Mouse (Mus musculus) lung, embryonic 14.5 days (tissue): ENCODE results near the gene Itpr2. TPM values are rescaled to one million over a fixed set of nuclear protein-coding genes. Genes with fewer than 3 reads are reported as not detected.

Experiments
- ATAC-seq: fragments of 200-750 bp; cut with Nextera tagmentation; 2 replicates; pipeline ENCODE4 v1.8.0; 2017; ENCODE audit warnings: mild to moderate bottlenecking, moderate TSS enrichment, moderate library complexity; ENCODE audit not compliant: insufficient read depth
- DNase-seq: peaks from one replicate; pipeline ENCODE4 v3.0.0-alpha.2; 2015
- H3K27ac ChIP-seq: fragments of 300-500 bp; sonication (generic); 2 replicates; pipeline ENCODE4 v1.5.1; 2014; ENCODE audit warnings: low read depth, mild to moderate bottlenecking, moderate library complexity
- H3K27me3 ChIP-seq: fragments of 300-500 bp; sonication (generic); 2 replicates; pipeline ENCODE4 v1.6.1; 2014; ENCODE audit warnings: low read length, control low read depth; ENCODE audit not compliant: insufficient read depth
- H3K36me3 ChIP-seq: fragments of 300-500 bp; sonication (generic); 2 replicates; pipeline ENCODE4 v1.6.1; 2014; ENCODE audit warnings: control low read depth; ENCODE audit not compliant: insufficient read depth
- H3K4me1 ChIP-seq: fragments of 300-500 bp; sonication (generic); 2 replicates; pipeline ENCODE4 v1.6.1; 2014; ENCODE audit warnings: antibody characterized with exemption, control low read depth; ENCODE audit not compliant: insufficient read depth
- H3K4me2 ChIP-seq: fragments of 300-500 bp; sonication (generic); 2 replicates; pipeline ENCODE4 v1.6.1; 2014; ENCODE audit warnings: mild to moderate bottlenecking
- H3K4me3 ChIP-seq: fragments of 300-500 bp; sonication (generic); 2 replicates; pipeline ENCODE4 v1.5.1; 2014; ENCODE audit warnings: low read depth, low read length
- H3K9ac ChIP-seq: fragments of 300-500 bp; sonication (generic); 2 replicates; pipeline ENCODE4 v1.6.1; 2014
- H3K9me3 ChIP-seq: fragments of 300-500 bp; sonication (generic); 2 replicates; pipeline ENCODE4 v1.6.1; 2016; ENCODE audit warnings: low read depth, low read length, control low read depth
- CTCF ChIP-seq: IDR thresholded peaks from 2 replicates; pipeline ENCODE4 v1.5.1; 2016; ENCODE audit warnings: antibody characterized with exemption, low read depth
- WGBS: fragments of 180-500 bp; shearing (Covaris S2); extraction: QIAGEN DNeasy Blood & Tissue Kit; methylation state at CpG from one replicate; pipeline ENCODE4 v1.1.7; 2014; 5-methylcytosine and 5-hydroxymethylcytosine counted together
- polyA plus RNA-seq: library from polyadenylated mRNA; unstranded; fragments of >200 nt; fragmentation: Nextera tagmentation; extraction: Ambion mirVana; gene quantifications from 2 replicates; pipeline ENCODE4 v1.2.1, GENCODE M21; 2014

Itpr2 gene
- polyA plus RNA-seq, 1 experiment from 2014 or later = 13.1 TPM

GRCm38 (mm10) chr6:146071883-146072282, 430.1 kb downstream of the Itpr2 start:
- H3K27me3 ChIP-seq = no peaks in the 10 kb centered on the region
- no peak for TF ChIP-seq CTCF
- no peak overlapping the region for H3K4me2 ChIP-seq
- ATAC-seq (no peak), DNase-seq (no peak)
- 69% methylated on average over 1 of the region's 1 CpGs for WGBS
- no peaks in the 10 kb centered on the region for H3K9me3 ChIP-seq
- H3K4me1 ChIP-seq = no peaks in the 10 kb centered on the region
- H3K9ac ChIP-seq = no peak overlapping the region
- no peaks in the 10 kb centered on the region for H3K36me3 ChIP-seq
- H3K4me3 ChIP-seq = no peak overlapping the region
- H3K27ac ChIP-seq = no peak overlapping the region

Other genes with a start within 250 kb of the Itpr2 start
- 108 and 110 TPM in 2 replicates for gene Fgfr1op2, start 75.0 kb upstream of the Itpr2 start, polyA plus RNA-seq
- 62.7 and 70.2 TPM in 2 replicates for gene Ints13, start 75.6 kb upstream of the Itpr2 start, polyA plus RNA-seq
- 138 and 142 TPM in 2 replicates for gene Med21, start 140.3 kb upstream of the Itpr2 start, polyA plus RNA-seq
- 28.5 and 28.8 TPM in 2 replicates for gene Tm7sf3, start 140.6 kb upstream of the Itpr2 start, polyA plus RNA-seq
- 15.6 and 16.2 TPM in 2 replicates for gene Stk38l, start 222.8 kb upstream of the Itpr2 start, polyA plus RNA-seq